Mouse (Mus musculus): ENCODE measurements around the gene Ccdc181.

Ccdc181 gene

GRCm38 (mm10) chr1:164284007-164284406 lies 8.6 kb downstream of the Ccdc181 start:
- in situ Hi-C loops (cut with MseI, MboI) = no loop called here

- in situ Hi-C loops (cut with MseI, MboI) = no loop called here
These were observed 12.0 kb downstream of the Ccdc181 start for GRCm38 (mm10) chr1:164287406-164287805.

GRCm38 (mm10) chr1:164292040-164292439 lies 16.7 kb downstream of the Ccdc181 start:
- in situ Hi-C loops (cut with MseI, MboI) = no loop called here

- in situ Hi-C loops (cut with MseI, MboI) = no loop called here
These were observed 18.7 kb downstream of the Ccdc181 start for GRCm38 (mm10) chr1:164294071-164294470.

- in situ Hi-C loops (cut with MseI, MboI) = no loop called here
These were observed 21.1 kb downstream of the Ccdc181 start for GRCm38 (mm10) chr1:164296473-164296872.

GRCm38 (mm10) chr1:164301949-164302348 lies 26.6 kb downstream of the Ccdc181 start:
- in situ Hi-C loops (cut with MseI, MboI) = no loop called here

- in situ Hi-C loops (cut with MseI, MboI) = no loop called here
These were observed 28.4 kb downstream of the Ccdc181 start, which contains the start of gene Nme7 for GRCm38 (mm10) chr1:164303821-164304220. Gene Nme7 (plus strand): TSS chr1:164304121.

- in situ Hi-C loops (cut with MseI, MboI) = no loop called here
These were observed 31.9 kb downstream of the Ccdc181 start, which contains the start of gene Blzf1 for GRCm38 (mm10) chr1:164307124-164307751. Gene Blzf1 (minus strand): TSS chr1:164307489.

- in situ Hi-C loops (cut with MseI, MboI) = no loop called here
These were observed 32.5 kb downstream of the Ccdc181 start for GRCm38 (mm10) chr1:164307922-164308321.

GRCm38 (mm10) chr1:164314085-164314484 lies 38.7 kb downstream of the Ccdc181 start:
- in situ Hi-C loops (cut with MseI, MboI) = no loop called here

GRCm38 (mm10) chr1:164315266-164315665 lies 39.9 kb downstream of the Ccdc181 start:
- in situ Hi-C loops (cut with MseI, MboI) = no loop called here

GRCm38 (mm10) chr1:164316697-164317096 lies 41.3 kb downstream of the Ccdc181 start:
- in situ Hi-C loops (cut with MseI, MboI) = no loop called here

- in situ Hi-C loops (cut with MseI, MboI) = no loop called here
These were observed 41.9 kb downstream of the Ccdc181 start for GRCm38 (mm10) chr1:164317261-164317660.

- in situ Hi-C loops (cut with MseI, MboI) = no loop called here
These were observed 43.1 kb downstream of the Ccdc181 start for GRCm38 (mm10) chr1:164318474-164318873.

GRCm38 (mm10) chr1:164319542-164320140 lies 44.3 kb downstream of the Ccdc181 start:
- in situ Hi-C loops (cut with MseI, MboI) = no loop called here

- in situ Hi-C loops (cut with MseI, MboI) = no loop called here
These were observed 45.3 kb downstream of the Ccdc181 start for GRCm38 (mm10) chr1:164320731-164321130.

GRCm38 (mm10) chr1:164321408-164321807 lies 46.0 kb downstream of the Ccdc181 start:
- in situ Hi-C loops (cut with MseI, MboI) = no loop called here

- in situ Hi-C loops (cut with MseI, MboI) = no loop called here
These were observed 47.7 kb downstream of the Ccdc181 start for GRCm38 (mm10) chr1:164322987-164323650.

- in situ Hi-C loops (cut with MseI, MboI) = no loop called here
These were observed 48.8 kb downstream of the Ccdc181 start for GRCm38 (mm10) chr1:164324221-164324620.

- in situ Hi-C loops (cut with MseI, MboI) = no loop called here
These were observed 49.5 kb downstream of the Ccdc181 start for GRCm38 (mm10) chr1:164324878-164325277.

- in situ Hi-C loops (cut with MseI, MboI) = no loop called here
These were observed 51.3 kb downstream of the Ccdc181 start for GRCm38 (mm10) chr1:164326600-164327155.

- in situ Hi-C loops (cut with MseI, MboI) = no loop called here
These were observed 52.4 kb downstream of the Ccdc181 start for GRCm38 (mm10) chr1:164327764-164328163.

Measured in mouse trophoblast stem cell (cell line).